Mouse (Mus musculus) lung, embryonic 15.5 days (tissue): ENCODE results near the gene Npy4r. TPM values are rescaled to one million over a fixed set of nuclear protein-coding genes. Genes with fewer than 3 reads are reported as not detected.

ENCODE experiments used
- ATAC-seq: fragments of 200-750 bp; cut with Nextera tagmentation; 2 replicates; pipeline ENCODE4 v1.8.0; 2017; ENCODE audit warnings: moderate number of reproducible peaks, borderline replicate concordance; ENCODE audit not compliant: low FRiP score, low TSS enrichment; ENCODE audit errors: extremely low read depth
- H3K27ac ChIP-seq: fragments of 300-500 bp; sonication (generic); 2 replicates; pipeline ENCODE4 v1.5.1; 2015; ENCODE audit warnings: moderate library complexity, mild to moderate bottlenecking, inconsistent platforms
- H3K27me3 ChIP-seq: fragments of 300-500 bp; sonication (generic); 2 replicates; pipeline ENCODE4 v1.6.1; 2015; ENCODE audit warnings: inconsistent platforms
- H3K36me3 ChIP-seq: fragments of 300-500 bp; sonication (generic); 2 replicates; pipeline ENCODE4 v1.6.1; 2015; ENCODE audit warnings: inconsistent platforms
- H3K4me1 ChIP-seq: fragments of 300-500 bp; sonication (generic); 2 replicates; pipeline ENCODE4 v1.6.1; 2015; ENCODE audit warnings: inconsistent platforms
- H3K4me2 ChIP-seq: fragments of 300-500 bp; sonication (generic); 2 replicates; pipeline ENCODE4 v1.6.1; 2015; ENCODE audit warnings: inconsistent platforms, mild to moderate bottlenecking, moderate library complexity
- H3K4me3 ChIP-seq: fragments of 300-500 bp; sonication (generic); 2 replicates; pipeline ENCODE4 v1.5.1; 2015; ENCODE audit warnings: mild to moderate bottlenecking, inconsistent platforms
- H3K9ac ChIP-seq: fragments of 300-500 bp; sonication (generic); 2 replicates; pipeline ENCODE4 v1.6.1; 2015; ENCODE audit warnings: inconsistent platforms
- H3K9me3 ChIP-seq: fragments of 300-500 bp; sonication (generic); 2 replicates; pipeline ENCODE4 v1.6.1; 2016; ENCODE audit warnings: inconsistent platforms
- WGBS: fragments of 180-500 bp; shearing (Covaris S2); methylation state at CpG from one replicate; pipeline ENCODE4 v1.1.7; 2015; 5-methylcytosine and 5-hydroxymethylcytosine counted together
- polyA plus RNA-seq: library from polyadenylated mRNA; unstranded; fragments of >200 nt; fragmentation: Nextera tagmentation; extraction: Ambion mirVana; gene quantifications from 2 replicates; pipeline ENCODE4 v1.2.1, GENCODE M21; 2015

The Npy4r gene
- polyA plus RNA-seq: 0.09 and 0.13 TPM in 2 replicates

DNA sequence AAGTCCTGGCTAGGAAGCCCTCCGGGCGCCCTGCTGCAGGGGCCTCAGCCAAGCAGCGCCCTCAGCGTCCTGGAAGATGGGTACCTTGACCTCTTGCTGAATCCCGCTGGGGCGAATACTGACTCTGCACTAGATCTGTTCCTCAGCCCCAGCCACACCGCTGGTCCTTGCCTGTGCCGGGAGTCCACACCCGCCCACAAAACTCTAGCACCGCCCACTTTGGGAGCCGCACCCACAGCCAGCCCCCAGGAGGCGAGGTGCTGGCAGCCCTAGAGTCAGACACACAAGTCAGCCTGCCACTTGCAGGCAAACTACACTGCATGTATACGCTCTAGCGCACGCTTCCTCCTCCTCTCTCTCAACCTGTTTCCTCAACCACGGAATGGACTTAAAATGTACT, at the start of gene Npy4r:
Gene Npy4r (minus strand): TSS at position 148 of the 400 bp plus-strand sequence.
- Histone ChIP-seq H3K9me3 (no peaks in the 10 kb centered on the region), H3K36me3 (no peaks in the 10 kb centered on the region), H3K4me2 (peak within 1 kb of the TSS; percentile 37), H3K9ac (no peak within 1 kb of the TSS), H3K4me3 (no peak within 1 kb of the TSS), H3K4me1 (peaks cover 4% of the 10 kb centered on the region; the same call in 1 of the 2 replicates), H3K27ac (no peak within 1 kb of the TSS), H3K27me3 (no peaks in the 10 kb centered on the region)
- ATAC-seq: peak; percentile 82; the same call in 1 of the 2 replicates
- 6% methylated on average over 16 of the region's 16 CpGs for WGBS

DNA sequence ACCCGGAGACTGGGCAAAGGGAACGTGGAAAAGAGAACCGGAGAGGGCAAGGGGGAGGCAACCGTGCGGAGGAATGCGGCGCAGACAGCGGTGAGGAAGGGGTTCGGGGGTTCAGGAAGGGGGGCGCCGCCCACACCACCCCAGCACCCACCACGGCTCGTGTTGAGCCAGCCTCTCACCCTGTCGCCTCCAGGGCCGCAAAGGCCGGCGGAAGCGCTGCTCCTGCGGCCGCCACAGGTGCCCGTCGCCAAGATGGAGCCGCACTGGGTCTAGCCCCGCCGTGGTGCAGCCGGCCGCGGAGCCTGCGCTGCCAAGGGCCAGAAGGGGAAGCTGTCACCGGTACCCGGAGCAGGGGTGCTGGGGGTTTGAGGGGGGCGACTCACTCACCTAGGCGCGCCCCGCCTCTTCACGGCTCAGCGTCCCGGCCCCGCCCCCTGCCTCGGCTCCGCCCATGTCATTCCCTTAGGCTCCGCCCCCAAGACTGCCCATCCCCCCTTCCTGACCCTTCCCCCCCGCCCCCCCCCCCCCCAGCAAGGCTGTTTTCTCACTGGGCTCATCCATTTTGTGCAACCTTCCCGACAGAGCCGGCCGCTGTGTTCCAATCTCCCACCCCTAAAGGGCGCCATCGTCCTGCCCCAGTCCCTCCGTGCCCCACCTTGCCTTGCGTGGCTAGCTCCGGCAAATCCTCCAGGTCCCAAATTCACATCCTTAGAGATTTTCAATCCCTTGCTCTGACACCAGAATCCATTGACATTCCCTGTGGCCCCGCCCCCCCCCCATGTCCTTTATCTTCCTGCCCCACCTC, 49.1 kb upstream of the Npy4r start, which contains the start of gene Gprin2:
Gene Gprin2 (minus strand): TSS at position 423 of the 805 bp plus-strand sequence.
- Histone ChIP-seq H3K4me1 (0 out of 2 replicates have a peak, but pooled peaks cover 6% of the 10 kb centered on the region), H3K27me3 (peaks cover 12% of the 10 kb centered on the region), H3K9me3 (no peaks in the 10 kb centered on the region), H3K36me3 (no peaks in the 10 kb centered on the region), H3K4me2 (peak within 1 kb of the TSS; percentile 100), H3K27ac (no peak within 1 kb of the TSS), H3K4me3 (peak within 1 kb of the TSS; percentile 61), H3K9ac (peak within 1 kb of the TSS; percentile 45)
- peak; percentile 53; the same call in 1 of the 2 replicates for ATAC-seq
- WGBS: 2% methylated on average over 45 of the region's 52 CpGs

DNA sequence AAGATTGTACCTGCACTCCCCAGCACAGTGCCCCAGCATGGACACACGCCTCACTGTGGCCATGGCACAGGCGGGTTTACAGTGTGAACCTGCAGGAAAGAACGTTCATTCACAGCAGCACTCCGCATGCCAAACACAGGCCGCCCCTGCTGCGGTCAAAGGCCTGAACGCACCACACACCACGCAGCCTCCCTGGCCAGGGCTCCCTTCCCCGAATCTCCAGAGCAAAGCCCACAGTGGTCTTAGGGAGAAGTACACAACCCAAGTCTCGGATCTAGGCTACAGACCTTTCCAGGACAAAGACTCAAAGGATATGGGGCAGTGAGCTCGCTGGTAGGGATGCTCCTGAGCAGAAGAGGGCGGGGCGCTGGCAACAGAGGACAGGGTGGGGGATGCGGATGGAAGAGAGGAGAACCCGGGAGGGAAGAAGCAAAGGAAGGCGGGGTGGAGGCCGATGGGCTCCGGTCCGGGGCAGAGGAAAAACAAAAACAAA, 48.5 kb upstream of the Npy4r start:
- peak overlapping the region; percentile 100 for H3K4me2 ChIP-seq
- 0 out of 2 replicates have a peak, but pooled peaks cover 6% of the 10 kb centered on the region for H3K4me1 ChIP-seq
- WGBS: 9% methylated on average over 19 of the region's 19 CpGs
- H3K27me3 ChIP-seq: peaks cover 12% of the 10 kb centered on the region
- H3K9me3 ChIP-seq: no peaks in the 10 kb centered on the region
- H3K9ac ChIP-seq: peak overlapping the region; percentile 45
- H3K27ac ChIP-seq: no peak overlapping the region
- peak; percentile 61; the same call in 1 of the 2 replicates for ATAC-seq
- H3K36me3 ChIP-seq: no peaks in the 10 kb centered on the region
- peak overlapping the region; percentile 61 for H3K4me3 ChIP-seq

DNA sequence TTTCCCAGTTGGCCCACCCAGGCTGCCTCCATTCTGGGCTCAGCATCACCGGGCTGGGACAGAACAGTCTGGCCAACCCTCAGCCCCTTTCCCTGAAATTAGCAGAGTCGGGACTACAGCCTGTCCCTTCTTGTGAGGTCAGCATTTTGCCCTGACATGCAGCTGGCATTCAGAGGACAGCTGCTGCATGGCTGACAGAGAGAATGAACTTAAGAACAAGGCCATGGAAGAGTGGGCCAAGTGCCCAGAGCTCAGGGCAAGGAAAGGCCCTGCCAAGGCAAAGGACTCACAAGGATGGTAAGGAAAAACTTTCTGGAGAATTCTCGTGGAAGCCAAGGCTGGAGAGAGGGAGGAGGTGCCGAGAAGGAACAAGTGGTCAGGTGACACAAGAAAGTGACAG, 44.4 kb upstream of the Npy4r start:
- H3K4me1 ChIP-seq: 0 out of 2 replicates have a peak, but pooled peaks cover 6% of the 10 kb centered on the region
- no peak overlapping the region for H3K9ac ChIP-seq
- no peaks in the 10 kb centered on the region for H3K9me3 ChIP-seq
- no peak overlapping the region for H3K27ac ChIP-seq
- ATAC-seq: no peak
- peaks cover 12% of the 10 kb centered on the region for H3K27me3 ChIP-seq
- no peaks in the 10 kb centered on the region for H3K36me3 ChIP-seq
- no peak overlapping the region for H3K4me3 ChIP-seq
- no peak overlapping the region for H3K4me2 ChIP-seq
- 30% methylated on average over 4 of the region's 4 CpGs for WGBS

GRCm38 (mm10) chr14:34195466-34195865, 43.2 kb upstream of the Npy4r start:
- 84% methylated on average over 15 of the region's 15 CpGs for WGBS

GRCm38 (mm10) chr14:34193879-34194278, 41.6 kb upstream of the Npy4r start:
- Histone ChIP-seq H3K4me2 (no peak overlapping the region), H3K4me1 (no peaks in the 10 kb centered on the region), H3K27ac (no peak overlapping the region), H3K27me3 (no peaks in the 10 kb centered on the region), H3K9ac (no peak overlapping the region), H3K36me3 (no peaks in the 10 kb centered on the region), H3K9me3 (no peaks in the 10 kb centered on the region), H3K4me3 (no peak overlapping the region)
- WGBS: 74% methylated on average over 4 of the region's 4 CpGs
- no peak for ATAC-seq

More at GRCm38 (mm10) chr14:34195466-34195865, 43.2 kb upstream of the Npy4r start:
- Histone ChIP-seq H3K4me3 (no peak overlapping the region), H3K27ac (no peak overlapping the region), H3K27me3 (peaks cover 6% of the 10 kb centered on the region), H3K4me1 (no peaks in the 10 kb centered on the region), H3K36me3 (no peaks in the 10 kb centered on the region), H3K9ac (no peak overlapping the region), H3K9me3 (no peaks in the 10 kb centered on the region), H3K4me2 (no peak overlapping the region)
- ATAC-seq: no peak

DNA sequence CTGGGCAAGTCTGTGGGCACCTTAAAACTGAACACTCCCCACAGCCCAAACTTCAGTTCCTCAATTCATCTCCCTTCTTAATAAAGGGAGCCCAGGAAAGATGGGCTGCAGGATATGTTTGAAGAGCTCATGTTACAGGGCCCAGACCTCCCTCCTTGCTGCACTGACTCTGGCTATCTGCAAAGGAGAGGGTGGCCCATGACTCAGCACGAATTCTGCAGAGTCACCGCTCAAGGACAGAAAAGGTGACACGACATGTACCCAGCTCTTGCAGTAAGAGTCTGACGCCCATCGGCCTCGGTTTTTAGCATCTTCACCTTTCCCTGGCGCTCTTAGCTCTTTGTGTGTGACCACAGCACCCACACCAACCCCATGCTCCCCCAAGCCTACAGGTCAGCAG, 38.1 kb upstream of the Npy4r start:
- H3K27me3 ChIP-seq: no peaks in the 10 kb centered on the region
- ATAC-seq: no peak
- H3K4me1 ChIP-seq: no peaks in the 10 kb centered on the region
- H3K27ac ChIP-seq: no peak overlapping the region
- no peaks in the 10 kb centered on the region for H3K9me3 ChIP-seq
- no peak overlapping the region for H3K4me3 ChIP-seq
- 59% methylated on average over 7 of the region's 7 CpGs for WGBS
- no peaks in the 10 kb centered on the region for H3K36me3 ChIP-seq
- no peak overlapping the region for H3K4me2 ChIP-seq
- no peak overlapping the region for H3K9ac ChIP-seq

- Histone ChIP-seq H3K4me2 (no peak overlapping the region), H3K9ac (no peak overlapping the region), H3K36me3 (no peaks in the 10 kb centered on the region), H3K4me1 (no peaks in the 10 kb centered on the region), H3K9me3 (no peaks in the 10 kb centered on the region), H3K27me3 (no peaks in the 10 kb centered on the region), H3K27ac (no peak overlapping the region), H3K4me3 (no peak overlapping the region)
- 70% methylated on average over 5 of the region's 5 CpGs for WGBS
- peak; percentile 25; the same call in 1 of the 2 replicates for ATAC-seq
These were observed 36.3 kb upstream of the Npy4r start for GRCm38 (mm10) chr14:34188629-34189028.

DNA sequence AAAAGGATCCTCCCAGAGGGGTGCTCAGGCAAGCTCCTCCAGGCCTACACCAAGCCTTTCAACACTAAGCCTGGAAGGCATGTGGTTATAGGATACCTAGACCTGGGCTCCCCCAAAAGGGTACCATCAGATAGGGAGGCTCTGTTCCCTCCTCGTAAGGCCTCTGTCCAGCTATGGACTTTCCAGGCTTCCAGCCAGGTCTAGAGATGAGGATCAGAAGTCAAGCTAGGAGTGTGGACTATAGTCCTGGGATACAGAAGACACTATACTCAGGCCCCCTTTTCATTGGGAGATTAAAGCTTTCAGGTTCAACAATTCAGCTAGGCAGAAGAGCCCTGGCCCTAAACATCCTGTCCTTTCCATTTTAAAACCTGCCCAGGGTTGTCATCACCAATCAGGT, 30.8 kb upstream of the Npy4r start:
- no peaks in the 10 kb centered on the region for H3K9me3 ChIP-seq
- ATAC-seq: no peak
- 71% methylated on average over 1 of the region's 1 CpGs for WGBS
- H3K9ac ChIP-seq: no peak overlapping the region
- H3K36me3 ChIP-seq: no peaks in the 10 kb centered on the region
- no peak overlapping the region for H3K27ac ChIP-seq
- no peaks in the 10 kb centered on the region for H3K4me1 ChIP-seq
- H3K27me3 ChIP-seq: no peaks in the 10 kb centered on the region
- H3K4me2 ChIP-seq: no peak overlapping the region
- H3K4me3 ChIP-seq: no peak overlapping the region

DNA sequence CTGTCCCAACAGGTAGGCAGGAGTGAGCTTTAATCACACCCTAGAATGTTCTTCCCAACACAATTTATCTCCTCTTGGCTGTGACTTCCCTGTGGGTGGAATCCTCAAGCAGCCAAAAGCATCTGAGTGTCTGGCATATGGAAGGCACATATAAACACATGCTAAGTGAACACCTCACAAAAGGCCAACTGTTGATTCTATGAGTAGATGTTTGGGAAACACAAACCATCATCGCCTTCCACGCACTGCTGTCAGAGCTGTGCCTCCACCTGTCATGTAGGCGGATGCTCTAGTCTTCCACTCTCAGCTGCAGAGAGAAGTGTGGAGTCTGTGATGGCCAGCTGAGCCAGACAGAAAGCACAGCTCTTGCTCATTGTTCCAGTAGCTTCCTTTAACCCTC, 27.1 kb upstream of the Npy4r start:
- WGBS: 69% methylated on average over 3 of the region's 3 CpGs
- Histone ChIP-seq H3K4me2 (no peak overlapping the region), H3K27ac (no peak overlapping the region), H3K9me3 (no peaks in the 10 kb centered on the region), H3K4me1 (no peaks in the 10 kb centered on the region), H3K36me3 (no peaks in the 10 kb centered on the region), H3K9ac (no peak overlapping the region), H3K4me3 (no peak overlapping the region), H3K27me3 (no peaks in the 10 kb centered on the region)
- ATAC-seq: no peak

DNA sequence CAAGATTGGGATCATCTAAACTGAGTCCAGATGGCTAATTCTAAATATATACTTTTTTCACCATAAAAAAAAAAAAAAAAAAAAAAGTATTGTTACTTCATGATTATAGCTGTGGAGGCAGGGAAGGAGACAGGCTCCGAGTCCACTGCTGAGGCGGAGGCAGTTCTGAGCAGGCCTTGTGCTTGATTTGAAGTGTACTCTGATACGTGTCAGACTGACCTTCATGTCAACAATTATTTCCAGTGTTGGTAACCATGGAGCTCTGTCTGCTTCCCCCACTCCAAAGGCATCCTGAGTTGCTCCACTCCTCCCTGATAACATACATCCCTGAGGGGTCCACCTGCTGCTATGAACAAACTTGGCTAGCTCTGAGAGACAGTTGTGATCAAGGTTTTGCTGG, 18.8 kb upstream of the Npy4r start:
- 70% methylated on average over 3 of the region's 3 CpGs for whole genome bisulfite sequencing
- ATAC-seq: no peak
- H3K9ac ChIP-seq: no peak overlapping the region
- H3K27ac ChIP-seq: no peak overlapping the region
- H3K36me3 ChIP-seq: no peaks in the 10 kb centered on the region
- H3K4me1 ChIP-seq: no peaks in the 10 kb centered on the region
- H3K4me3 ChIP-seq: no peak overlapping the region
- H3K4me2 ChIP-seq: no peak overlapping the region
- H3K27me3 ChIP-seq: no peaks in the 10 kb centered on the region
- no peaks in the 10 kb centered on the region for H3K9me3 ChIP-seq

GRCm38 (mm10) chr14:34155752-34156151, 3.5 kb upstream of the Npy4r start:
- H3K4me1 ChIP-seq: peaks cover 4% of the 10 kb centered on the region; the same call in 1 of the 2 replicates
- H3K4me2 ChIP-seq: no peak overlapping the region
- no peak overlapping the region for H3K27ac ChIP-seq
- no peak overlapping the region for H3K4me3 ChIP-seq
- 68% methylated on average over 12 of the region's 12 CpGs for WGBS
- no peaks in the 10 kb centered on the region for H3K36me3 ChIP-seq
- no peaks in the 10 kb centered on the region for H3K27me3 ChIP-seq
- H3K9ac ChIP-seq: no peak overlapping the region
- H3K9me3 ChIP-seq: no peaks in the 10 kb centered on the region
- no peak for ATAC-seq
